Mouse (Mus musculus) CH12.LX (cell line): ENCODE measurements around the gene Hey2. TPM values are rescaled to one million over a fixed set of nuclear protein-coding genes. Genes with fewer than 3 reads are reported as not detected.
A peak's percentile ranks its signal among the peaks of the same experiment; 100 is the strongest.

Source experiments
- DNase-seq: peaks from one replicate; pipeline ENCODE4 v3.0.0-alpha.2; 2013; ENCODE audit errors: extremely low read depth
- H3K27ac ChIP-seq: 2 replicates; pipeline ENCODE4 v1.5.1; 2012; ENCODE audit warnings: low read depth, mild to moderate bottlenecking, control low read depth, moderate library complexity; ENCODE audit not compliant: insufficient read depth
- H3K27me3 ChIP-seq: replicated peaks from 2 replicates; pipeline ENCODE3; 2012; ENCODE audit warnings: inconsistent platforms
- H3K36me3 ChIP-seq, 2 experiments: replicated peaks in 1 of 2; 2 replicates each; pipeline versions ENCODE3 to v1.6.1; 2012; ENCODE audit warnings: inconsistent platforms in 1 of 2, low read length in 1 of 2, mild to moderate bottlenecking in 1 of 2, mixed read lengths in 1 of 2, moderate library complexity in 1 of 2; ENCODE audit not compliant: control insufficient read depth in 1 of 2, insufficient read depth in 1 of 2
- H3K4me1 ChIP-seq, 2 experiments: 2 replicates each; pipeline ENCODE4 v1.6.1; 2012; ENCODE audit warnings: inconsistent platforms in 1 of 2, moderate library complexity in 1 of 2; ENCODE audit not compliant: insufficient read depth in 2 of 2, control insufficient read depth in 1 of 2
- H3K4me2 ChIP-seq: 2 replicates; pipeline ENCODE4 v1.6.1; 2012; ENCODE audit warnings: low read depth, mild to moderate bottlenecking, control low read depth; ENCODE audit not compliant: poor library complexity, insufficient read depth, severe bottlenecking
- H3K4me3 ChIP-seq, 3 experiments: fragments of 150-350 bp in 1 of 3; sonication (generic) in 1 of 3; replicated peaks in 1 of 3; 2 replicates each; pipeline versions ENCODE3 to v1.5.1; 2011 to 2012; ENCODE audit warnings: low read depth in 2 of 3, low read length in 2 of 3, mild to moderate bottlenecking in 2 of 3, moderate library complexity in 2 of 3, control low read depth in 1 of 3, improper control_type of control experiment in 1 of 3, inconsistent platforms in 1 of 3, mixed read lengths in 1 of 3; ENCODE audit not compliant: poor library complexity in 1 of 3
- H3K79me2 ChIP-seq: replicated peaks from 2 replicates; pipeline ENCODE4 v1.6.1; 2012; ENCODE audit warnings: mild to moderate bottlenecking, moderate library complexity; ENCODE audit not compliant: control insufficient read depth, poor library complexity, insufficient read depth, severe bottlenecking; ENCODE audit errors: extremely low read depth
- H3K9ac ChIP-seq: 2 replicates; pipeline ENCODE4 v1.6.1; 2012; ENCODE audit warnings: low read depth, mild to moderate bottlenecking, control low read depth, moderate library complexity; ENCODE audit not compliant: insufficient read depth
- H3K9me3 ChIP-seq: replicated peaks from 2 replicates; pipeline ENCODE3; 2012; ENCODE audit warnings: low read length, inconsistent platforms, mixed read lengths
- BHLHE40 ChIP-seq: IDR thresholded peaks from 2 replicates; pipeline ENCODE4 v1.6.1; 2011; ENCODE audit warnings: mild to moderate bottlenecking, low read depth, low read length, improper control_type of control experiment
- CHD1 ChIP-seq: IDR thresholded peaks from 2 replicates; pipeline ENCODE4 v1.6.1; 2012; ENCODE audit warnings: low read depth, low read length, improper control_type of control experiment, inconsistent platforms
- E2F4 ChIP-seq: IDR thresholded peaks from 2 replicates; pipeline ENCODE4 v1.6.1; 2011; ENCODE audit warnings: low read depth, low read length, improper control_type of control experiment; ENCODE audit not compliant: insufficient replicate concordance
- EP300 ChIP-seq: IDR thresholded peaks from 2 replicates; pipeline ENCODE4 v1.6.1; 2011; ENCODE audit warnings: low read length, improper control_type of control experiment
- ETS1 ChIP-seq: conservative IDR thresholded peaks from 2 replicates; pipeline ENCODE4 v1.6.1; 2012; ENCODE audit warnings: low read depth, mild to moderate bottlenecking, inconsistent platforms, low read length, improper control_type of control experiment, moderate library complexity
- HCFC1 ChIP-seq: IDR thresholded peaks from 2 replicates; pipeline ENCODE4 v1.6.1; 2012; ENCODE audit warnings: low read depth, mild to moderate bottlenecking, inconsistent platforms, low read length, improper control_type of control experiment
- IRF4 ChIP-seq: IDR thresholded peaks from 2 replicates; pipeline ENCODE4 v1.6.1; 2014; ENCODE audit warnings: low read depth, mild to moderate bottlenecking, inconsistent platforms, low read length, improper control_type of control experiment
- JUN ChIP-seq: IDR thresholded peaks from 2 replicates; pipeline ENCODE4 v1.6.1; 2011; ENCODE audit warnings: low read depth, mild to moderate bottlenecking, low read length, improper control_type of control experiment, moderate library complexity; ENCODE audit not compliant: insufficient read depth
- JUND ChIP-seq: conservative IDR thresholded peaks from 2 replicates; pipeline ENCODE4 v1.6.1; 2011; ENCODE audit warnings: low read depth, low read length, improper control_type of control experiment
- KAT2A ChIP-seq: IDR thresholded peaks from 2 replicates; pipeline ENCODE4 v1.6.1; 2012; ENCODE audit warnings: low read length, improper control_type of control experiment, inconsistent platforms; ENCODE audit not compliant: insufficient replicate concordance
- MAFK ChIP-seq: IDR thresholded peaks from 2 replicates; pipeline ENCODE4 v1.6.1; 2011; ENCODE audit warnings: low read length, improper control_type of control experiment; ENCODE audit not compliant: insufficient replicate concordance
- MAZ ChIP-seq: IDR thresholded peaks from 2 replicates; pipeline ENCODE4 v1.6.1; 2012; ENCODE audit warnings: low read depth, mild to moderate bottlenecking, inconsistent platforms, low read length, improper control_type of control experiment, moderate library complexity
- MEF2A ChIP-seq: IDR thresholded peaks from 2 replicates; pipeline ENCODE4 v1.6.1; 2014; ENCODE audit warnings: low read depth, mild to moderate bottlenecking, inconsistent platforms, low read length, improper control_type of control experiment, borderline replicate concordance
- MXI1 ChIP-seq: IDR thresholded peaks from 2 replicates; pipeline ENCODE4 v1.6.1; 2011; ENCODE audit warnings: mild to moderate bottlenecking, low read depth, low read length, improper control_type of control experiment
- NRF1 ChIP-seq: IDR thresholded peaks from 2 replicates; pipeline ENCODE4 v1.6.1; 2014; ENCODE audit warnings: low read depth, mild to moderate bottlenecking, inconsistent platforms, low read length, improper control_type of control experiment, moderate library complexity
- POLR2A ChIP-seq: IDR thresholded peaks from 2 replicates; pipeline ENCODE4 v1.6.1; 2011; ENCODE audit warnings: low read depth, mild to moderate bottlenecking, improper control_type of control experiment, low read length
- SIN3A ChIP-seq: IDR thresholded peaks from 2 replicates; pipeline ENCODE4 v1.6.1; 2012; ENCODE audit warnings: low read length, improper control_type of control experiment, inconsistent platforms
- SMC3 ChIP-seq: IDR thresholded peaks from 2 replicates; pipeline ENCODE4 v1.6.1; 2011; ENCODE audit warnings: low read depth, low read length, improper control_type of control experiment
- TBP ChIP-seq: conservative IDR thresholded peaks from 2 replicates; pipeline ENCODE4 v1.6.1; 2011; ENCODE audit warnings: low read depth, low read length, improper control_type of control experiment
- TCF12 ChIP-seq: IDR thresholded peaks from 2 replicates; pipeline ENCODE4 v1.6.1; 2014; ENCODE audit warnings: low read depth, mild to moderate bottlenecking, inconsistent platforms, low read length, improper control_type of control experiment
- UBTF ChIP-seq: IDR thresholded peaks from 2 replicates; pipeline ENCODE4 v1.6.1; 2012; ENCODE audit warnings: low read depth, mild to moderate bottlenecking, inconsistent platforms, low read length, improper control_type of control experiment, moderate library complexity
- USF1 ChIP-seq: IDR thresholded peaks from 2 replicates; pipeline ENCODE4 v1.6.1; 2014; ENCODE audit warnings: low read depth, mild to moderate bottlenecking, inconsistent platforms, low read length, improper control_type of control experiment
- USF2 ChIP-seq: conservative IDR thresholded peaks from 2 replicates; pipeline ENCODE4 v1.6.1; 2011; ENCODE audit warnings: low read depth, low read length, improper control_type of control experiment
- ZC3H11A ChIP-seq: IDR thresholded peaks from 2 replicates; pipeline ENCODE4 v1.6.1; 2012; ENCODE audit warnings: low read depth, mild to moderate bottlenecking, inconsistent platforms, low read length, improper control_type of control experiment
- ZKSCAN1 ChIP-seq: IDR thresholded peaks from 2 replicates; pipeline ENCODE4 v1.6.1; 2012; ENCODE audit warnings: low read depth, inconsistent platforms, low read length, improper control_type of control experiment, borderline replicate concordance
- ZMIZ1 ChIP-seq: IDR thresholded peaks from 2 replicates; pipeline ENCODE4 v1.6.1; 2012; ENCODE audit warnings: low read depth, mild to moderate bottlenecking, inconsistent platforms, low read length, improper control_type of control experiment
- ZNF384 ChIP-seq: IDR thresholded peaks from 2 replicates; pipeline ENCODE4 v1.6.1; 2012; ENCODE audit warnings: low read depth, low read length, improper control_type of control experiment, inconsistent platforms
- dilution Hi-C: fragments of 300-500 bp; cut with MboI; formaldehyde crosslinking; loops from 2 replicates; pipeline ENCODE4 v1.14.3; 2020; ENCODE audit warnings: low sequenced_read_pairs; ENCODE audit not compliant: extremely low pct_unique_long_range_greater_than_20kb, extremely low pct_ligation_motif_present
- in situ Hi-C: fragments of 300-500 bp; cut with MboI; formaldehyde crosslinking; loops from 3 replicates; pipeline ENCODE4 v1.14.3; 2019; ENCODE audit warnings: low sequenced_read_pairs, low pct_ligation_motif_present, low pct_unique_long_range_greater_than_20kb, mixed read lengths
- polyA plus RNA-seq: library from polyadenylated mRNA; unstranded; fragments of >175 nt; gene quantifications from 2 replicates; pipeline ENCODE4 v1.2.1, GENCODE M21; 2012; ENCODE audit warnings: low read depth; ENCODE audit not compliant: insufficient read length
- total RNA-seq, 2 experiments: library from RNA; depleted of rRNA; stranded (reverse); fragments of 300-350 nt in 1 of 2; fragments of >200 nt in 1 of 2; gene quantifications; 2 replicates each; pipeline ENCODE4 v1.2.3; 2012 to 2014

Hey2 gene
- total and polyA plus RNA-seq, 3 experiments = 0.13 TPM; not detected in 2

- TF ChIP-seq KAT2A (peak; percentile 54; the same call in 1 of the 2 replicates), CHD1 (no peak), ZKSCAN1 (no peak), TBP (peak; percentile 99), NRF1 (peak; percentile 31; the same call in 1 of the 2 replicates), SIN3A (no peak), UBTF (no peak), HCFC1 (no peak), SMC3 (peak; percentile 60)
These were observed 31.7 kb downstream of the Hey2 start (continued) for GRCm38 (mm10) chr10:30810967-30811293.

- H3K4me3 ChIP-seq = peak overlapping the region; percentile 55 to 76 (median 67)
- H3K27me3 ChIP-seq = no peaks in the 10 kb centered on the region
- H3K36me3 ChIP-seq = no peaks in the 10 kb centered on the region
- H3K27ac ChIP-seq = no peak overlapping the region
- H3K9me3 ChIP-seq = peaks cover 3% of the 10 kb centered on the region
- no peak for TF ChIP-seq MAFK
- TF ChIP-seq ETS1 = no peak
- no peak for TF ChIP-seq TCF12
- 0 out of 2 replicates have a peak, but pooled peaks have one; percentile 12 for TF ChIP-seq BHLHE40
- peak; percentile 11; the same call in 1 of the 2 replicates for TF ChIP-seq USF1
- peak overlapping the region; percentile 53 for H3K4me2 ChIP-seq
- DNase-seq = no peak
- peak overlapping the region; percentile 57; the same call in 1 of the 2 replicates for H3K9ac ChIP-seq
- in situ Hi-C loops (no loop called here), dilution Hi-C loops (no loop called here)
- peaks cover 0 to 5% of the 10 kb centered on the region in 2 experiments; a peak in 1 of 4 replicates for H3K4me1 ChIP-seq
- H3K79me2 ChIP-seq = no peaks in the 10 kb centered on the region
These were observed 32.2 kb downstream of the Hey2 start for GRCm38 (mm10) chr10:30810247-30810966.

- Histone ChIP-seq H3K4me2 (peak overlapping the region; percentile 93), H3K4me1 (peaks cover 0 to 13% of the 10 kb centered on the region in 2 experiments; a peak in 2 of 4 replicates), H3K27me3 (no peaks in the 10 kb centered on the region), H3K79me2 (0 out of 2 replicates have a peak, but pooled peaks cover 2% of the 10 kb centered on the region), H3K27ac (peak overlapping the region; percentile 94), H3K9me3 (no peaks in the 10 kb centered on the region), H3K4me3 (peak overlapping the region; percentile 61 to 81 (median 62)), H3K9ac (peak overlapping the region; percentile 78), H3K36me3 (no peaks in the 10 kb centered on the region)
- in situ Hi-C loops (loop anchor here (5.0 kb wide), 1 partner anchor 181 kb away; no protein-coding TSS in a partner anchor), dilution Hi-C loops (no loop called here)
- peak; percentile 80 for DNase-seq
- TF ChIP-seq EP300 = peak; percentile 72
- peak; percentile 77 for TF ChIP-seq IRF4
- TF ChIP-seq ZC3H11A = no peak
- TF ChIP-seq E2F4 = 0 out of 2 replicates have a peak, but pooled peaks have one; percentile 10
- no peak for TF ChIP-seq SMC3
- TF ChIP-seq USF1 = no peak
- peak; percentile 67; the same call in 1 of the 2 replicates for TF ChIP-seq ETS1
- no peak; the same call in 1 of the 2 replicates for TF ChIP-seq ZMIZ1
- no peak for TF ChIP-seq CHD1
- TF ChIP-seq MAZ = no peak
- no peak for TF ChIP-seq MXI1
- TF ChIP-seq POLR2A = peak; percentile 66
- TF ChIP-seq JUN = no peak
- TF ChIP-seq TCF12 = peak; percentile 62
- no peak for TF ChIP-seq USF2
- TF ChIP-seq JUND = no peak
- TF ChIP-seq MEF2A = 0 out of 2 replicates have a peak, but pooled peaks have one; percentile 25
- TF ChIP-seq HCFC1 = peak; percentile 44
- peak; percentile 58 for TF ChIP-seq ZNF384
These were observed 38.9 kb downstream of the Hey2 start for GRCm38 (mm10) chr10:30803587-30804253.
